Mouse (Mus musculus) megakaryocyte-erythroid progenitor cell, adult 5 weeks (primary cell): ENCODE results near the gene Lrrc3. TPM values are rescaled to one million over a fixed set of nuclear protein-coding genes. Genes with fewer than 3 reads are reported as not detected.

Source experiments
- polyA plus RNA-seq: library from polyadenylated mRNA; stranded (reverse); fragments of >175 nt; gene quantifications from 2 replicates; pipeline ENCODE4 v1.2.3, GENCODE M21; 2012

Lrrc3 gene
- polyA plus RNA-seq, result 0.07 and 0.10 TPM in 2 replicates

DNA sequence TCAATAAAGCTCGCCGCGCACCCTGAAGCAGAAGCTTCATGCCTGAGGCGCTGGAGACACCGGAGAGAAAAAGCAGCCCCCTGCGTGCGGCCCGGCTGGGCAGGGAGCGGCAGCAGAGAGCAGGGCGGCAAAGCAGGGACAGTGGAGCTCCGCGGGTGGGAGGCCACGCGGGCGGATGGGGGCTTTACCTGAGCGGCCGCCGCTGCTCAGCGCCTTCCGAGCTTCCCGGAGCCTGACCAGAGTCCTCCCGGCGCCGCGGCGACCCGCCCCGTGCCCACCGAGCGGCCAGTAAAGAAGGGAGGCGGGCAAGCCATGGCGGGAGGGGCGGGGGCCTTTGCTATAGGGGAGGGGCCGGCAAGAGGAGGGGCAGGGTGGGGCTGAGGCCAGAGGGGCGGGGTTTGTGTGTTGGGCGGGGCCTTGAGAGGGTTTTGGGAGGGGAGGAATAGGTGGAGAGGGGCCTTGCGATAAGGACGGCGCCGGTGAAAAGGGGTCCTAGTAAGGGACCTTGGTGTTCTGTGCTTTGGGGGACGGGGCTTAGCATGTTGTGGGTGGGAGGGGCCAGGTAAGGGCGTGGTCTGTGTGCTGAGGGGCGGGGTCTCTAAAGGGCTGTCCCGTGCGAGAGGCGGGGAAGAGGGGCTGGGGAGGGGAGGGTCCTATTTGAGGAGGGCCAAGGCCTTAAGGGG lies at the start of gene Lrrc3:
TSS of gene Lrrc3 (minus strand) at position 326 of the 683 bp plus-strand sequence.

DNA sequence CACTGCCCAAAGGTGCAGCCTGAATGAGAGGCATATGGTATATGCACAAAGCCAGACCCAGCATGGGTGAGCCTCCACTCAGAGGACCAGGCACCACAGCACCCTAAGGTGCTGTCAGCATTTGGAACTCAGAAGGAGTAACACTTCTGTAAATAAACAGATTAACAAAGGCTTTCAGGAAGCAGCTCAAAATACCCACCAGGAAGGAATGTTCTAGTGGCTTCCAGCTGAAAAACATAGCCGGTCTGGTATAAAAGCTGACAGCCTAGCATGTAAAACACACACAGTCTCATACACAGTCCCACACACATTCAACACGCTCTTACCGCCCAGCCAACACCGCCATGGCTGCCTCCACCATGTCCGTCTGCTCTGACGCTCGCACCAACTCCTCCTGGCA lies 40.7 kb downstream of the Lrrc3 start, which contains the start of gene Gm3285:
TSS of gene Gm3285 (plus strand) at position 301 of the 400 bp plus-strand sequence.

DNA sequence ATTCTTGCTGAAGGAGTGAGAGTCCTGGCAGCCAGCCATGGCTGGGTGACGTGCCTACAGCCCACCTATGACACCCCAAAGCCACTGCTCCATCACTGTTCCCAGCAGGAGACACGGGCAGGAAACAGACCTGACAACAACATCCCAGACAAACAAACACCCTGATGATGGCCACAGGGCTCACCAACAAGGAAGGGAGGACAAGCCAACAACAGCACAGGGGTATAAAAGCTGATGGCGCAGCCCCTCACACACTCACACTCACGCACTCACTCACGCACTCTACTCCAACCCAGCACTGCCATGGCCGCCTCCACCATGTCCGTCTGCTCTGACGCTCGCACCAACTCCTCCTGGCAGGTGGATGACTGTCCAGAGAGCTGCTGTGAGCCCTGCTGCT lies 49.8 kb downstream of the Lrrc3 start, which contains the start of gene Gm10318:
TSS of gene Gm10318 (plus strand) at position 301 of the 400 bp plus-strand sequence.

Other genes with a start within 250 kb of the Lrrc3 start
- gene Tspear, start 216.0 kb downstream of the Lrrc3 start, polyA plus RNA-seq, result 0.16 and 0.70 TPM in 2 replicates
- not detected in 2 replicates for gene Gm19402, start 211.8 kb downstream of the Lrrc3 start, polyA plus RNA-seq
- 0.09 TPM in 1 of 2 replicates, not detected in the other for gene Gm9508, start 205.3 kb downstream of the Lrrc3 start, polyA plus RNA-seq
- gene Gm10272, start 195.9 kb downstream of the Lrrc3 start, polyA plus RNA-seq, result not detected in 2 replicates
- gene Gm10024, start 191.1 kb downstream of the Lrrc3 start, polyA plus RNA-seq, result not detected in 2 replicates
- not detected in 2 replicates for gene Gm10142, start 186.7 kb downstream of the Lrrc3 start, polyA plus RNA-seq
- not detected in 2 replicates for gene Krtap12-1, start 181.9 kb downstream of the Lrrc3 start, polyA plus RNA-seq
- gene Gm10100, start 176.1 kb downstream of the Lrrc3 start, polyA plus RNA-seq, result not detected in 2 replicates
- gene Gm18596, start 159.9 kb downstream of the Lrrc3 start, polyA plus RNA-seq, result not detected in 2 replicates
- gene Gm9736, start 151.2 kb downstream of the Lrrc3 start, polyA plus RNA-seq, result not detected in 2 replicates
- not detected in 2 replicates for gene Gm3233, start 142.9 kb downstream of the Lrrc3 start, polyA plus RNA-seq
- not detected in 2 replicates for gene Gm3238, start 131.2 kb downstream of the Lrrc3 start, polyA plus RNA-seq
- gene Gm7138, start 125.6 kb downstream of the Lrrc3 start, polyA plus RNA-seq, result not detected in 2 replicates
- gene Gm3250, start 120.0 kb downstream of the Lrrc3 start, polyA plus RNA-seq, result not detected in 2 replicates
- not detected in 2 replicates for gene Gm7137, start 114.3 kb downstream of the Lrrc3 start, polyA plus RNA-seq
- not detected in 2 replicates for gene Gm9639, start 107.5 kb downstream of the Lrrc3 start, polyA plus RNA-seq
- gene Gm19668, start 103.4 kb downstream of the Lrrc3 start, polyA plus RNA-seq, result not detected in 2 replicates
- gene Gm9507, start 90.7 kb downstream of the Lrrc3 start, polyA plus RNA-seq, result not detected in 2 replicates
- not detected in 2 replicates for gene Gm2696, start 87.9 kb downstream of the Lrrc3 start, polyA plus RNA-seq
- gene Krtap10-4, start 75.4 kb downstream of the Lrrc3 start, polyA plus RNA-seq, result not detected in 2 replicates
- not detected in 2 replicates for gene Krtap10-10, start 66.6 kb downstream of the Lrrc3 start, polyA plus RNA-seq
- not detected in 2 replicates for gene Gm36176, start 55.7 kb downstream of the Lrrc3 start, polyA plus RNA-seq
- 0.12 TPM in 1 of 2 replicates, not detected in the other for gene Gm10318, start 49.7 kb downstream of the Lrrc3 start, polyA plus RNA-seq
- not detected in 2 replicates for gene Gm3285, start 40.6 kb downstream of the Lrrc3 start, polyA plus RNA-seq
- 1.8 and 3.2 TPM in 2 replicates for gene Trpm2, start 68.0 kb upstream of the Lrrc3 start, polyA plus RNA-seq
- gene 1810043G02Rik, start 76.0 kb upstream of the Lrrc3 start, polyA plus RNA-seq, result 31.2 and 32.5 TPM in 2 replicates
- gene Pfkl, start 107.5 kb upstream of the Lrrc3 start, polyA plus RNA-seq, result 92.4 and 96.4 TPM in 2 replicates
- 0.25 and 0.51 TPM in 2 replicates for gene Dnmt3l, start 139.4 kb upstream of the Lrrc3 start, polyA plus RNA-seq
- gene Aire, start 141.1 kb upstream of the Lrrc3 start, polyA plus RNA-seq, result 0.47 and 0.55 TPM in 2 replicates
- 4.8 and 8.0 TPM in 2 replicates for gene Icosl, start 166.8 kb upstream of the Lrrc3 start, polyA plus RNA-seq